Mouse (Mus musculus) embryonic fibroblast, embryonic 13.5 days (primary cell): ENCODE measurements around the gene Msi2.

Experiments
- CTCF ChIP-seq: IDR thresholded peaks from 2 replicates; pipeline ENCODE4 v1.5.1; 2011; ENCODE audit warnings: mild to moderate bottlenecking, control low read depth, low read length, moderate library complexity, borderline replicate concordance; ENCODE audit not compliant: insufficient read depth
- POLR2A ChIP-seq: IDR thresholded peaks from 2 replicates; pipeline ENCODE4 v1.6.1; 2011; ENCODE audit warnings: low read depth, mild to moderate bottlenecking, control low read depth, low read length, moderate library complexity

GRCm38 (mm10) chr11:88718050-88718765 is at the start of gene Msi2:
- TF ChIP-seq CTCF (no peak), POLR2A (peak; percentile 57)
